Mouse (Mus musculus) spleen, adult 2 months (tissue): ENCODE data around the gene Rnft2. TPM values are rescaled to one million over a fixed set of nuclear protein-coding genes. Genes with fewer than 3 reads are reported as not detected.

ENCODE experiments used
- DNase-seq, 2 experiments: peaks; one replicate each; pipeline versions ENCODE4 v3.0.0 to v3.0.0-alpha.2; 2012 to 2021; ENCODE audit warnings: low spot score in 2 of 2, low read depth in 1 of 2
- H3K27ac ChIP-seq: fragments of 200-500 bp; 2 replicates; pipeline ENCODE4 v1.5.1; 2012; ENCODE audit warnings: low read length, inconsistent platforms; ENCODE audit not compliant: insufficient read depth
- H3K27me3 ChIP-seq: fragments of 200-500 bp; 2 replicates; pipeline ENCODE4 v1.6.1; 2012; ENCODE audit warnings: mild to moderate bottlenecking, moderate library complexity, low read length, inconsistent platforms; ENCODE audit not compliant: control insufficient read depth, insufficient read depth
- H3K36me3 ChIP-seq: fragments of 200-500 bp; 2 replicates; pipeline ENCODE4 v1.6.1; 2012; ENCODE audit warnings: mild to moderate bottlenecking, low read length, inconsistent platforms; ENCODE audit not compliant: control insufficient read depth, insufficient read depth
- H3K4me1 ChIP-seq: fragments of 200-500 bp; 2 replicates; pipeline ENCODE4 v1.6.1; 2011; ENCODE audit warnings: inconsistent platforms; ENCODE audit not compliant: control insufficient read depth, insufficient read depth, insufficient read length
- H3K4me3 ChIP-seq: fragments of 200-500 bp; 2 replicates; pipeline ENCODE4 v1.5.1; 2011; ENCODE audit warnings: mild to moderate bottlenecking, inconsistent platforms; ENCODE audit not compliant: insufficient read depth, insufficient read length; ENCODE audit errors: extremely low read depth
- CTCF ChIP-seq: fragments of 200-500 bp; IDR thresholded peaks from 2 replicates; pipeline ENCODE4 v1.5.1; 2011; ENCODE audit warnings: mild to moderate bottlenecking, inconsistent platforms; ENCODE audit not compliant: insufficient read depth, insufficient read length, insufficient replicate concordance; ENCODE audit errors: extremely low read depth
- POLR2A ChIP-seq: fragments of 200-500 bp; IDR thresholded peaks from 2 replicates; pipeline ENCODE4 v1.6.1; 2011; ENCODE audit warnings: low read depth, low read length, inconsistent platforms
- WGBS: fragments of 180-500 bp; shearing (Covaris S2); methylation state at CpG from one replicate; pipeline ENCODE4 v1.1.7; 2018; 5-methylcytosine and 5-hydroxymethylcytosine counted together
- polyA plus RNA-seq: library from polyadenylated mRNA; depleted of rRNA; stranded (reverse); fragments of >200 nt; gene quantifications from 2 replicates; pipeline ENCODE4 v1.2.3, GENCODE M21; 2012

The Rnft2 gene
- polyA plus RNA-seq, 1 experiment: 1.2 TPM

GRCm38 (mm10) chr5:118149711-118150110, 95.2 kb downstream of the Rnft2 start:
- WGBS: 89% methylated on average over 3 of the region's 3 CpGs
- Histone ChIP-seq H3K36me3 (peaks cover 2% of the 10 kb centered on the region; the same call in 1 of the 2 replicates), H3K27me3 (no peaks in the 10 kb centered on the region), H3K27ac (no peak overlapping the region), H3K4me3 (no peak overlapping the region), H3K4me1 (no peaks in the 10 kb centered on the region; the same call in 1 of the 2 replicates)
- TF ChIP-seq CTCF (no peak), POLR2A (no peak)
- no peak for DNase-seq

DNA sequence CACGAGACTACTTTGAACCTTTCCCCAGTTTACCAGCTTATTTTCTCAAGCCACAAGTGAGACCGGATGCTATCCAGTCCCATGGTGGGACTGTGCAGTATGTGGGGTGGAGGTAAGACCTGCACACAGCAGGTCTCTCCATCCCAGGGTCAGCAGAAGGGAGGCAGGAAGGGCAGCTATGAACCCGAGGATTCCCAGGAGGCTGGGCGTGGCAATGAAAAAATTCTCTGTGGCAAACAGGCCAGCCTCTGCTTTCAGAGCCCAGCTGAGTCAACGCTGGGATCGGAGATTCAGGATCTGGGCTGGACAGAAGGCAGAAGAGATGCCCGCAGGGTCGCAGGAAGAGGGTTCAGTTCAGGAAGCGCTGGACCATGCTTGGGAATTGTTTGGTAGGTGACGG, 97.7 kb downstream of the Rnft2 start:
- no peak for DNase-seq
- 82% methylated on average over 10 of the region's 10 CpGs for WGBS
- TF ChIP-seq CTCF (no peak), POLR2A (no peak)
- Histone ChIP-seq H3K4me1 (no peaks in the 10 kb centered on the region), H3K27me3 (no peaks in the 10 kb centered on the region), H3K27ac (no peak overlapping the region), H3K36me3 (peaks cover 4% of the 10 kb centered on the region), H3K4me3 (no peak overlapping the region)

- Histone ChIP-seq H3K27ac (no peak overlapping the region), H3K27me3 (no peaks in the 10 kb centered on the region), H3K4me1 (no peaks in the 10 kb centered on the region), H3K36me3 (peaks cover 5% of the 10 kb centered on the region), H3K4me3 (no peak overlapping the region)
- WGBS: 85% methylated on average over 15 of the region's 15 CpGs
- no peak for DNase-seq
- TF ChIP-seq CTCF (no peak), POLR2A (no peak)
Measured at GRCm38 (mm10) chr5:118145999-118146679, 98.8 kb downstream of the Rnft2 start.

GRCm38 (mm10) chr5:118145458-118145857, 99.5 kb downstream of the Rnft2 start:
- no peak for DNase-seq
- Histone ChIP-seq H3K27ac (no peak overlapping the region), H3K4me1 (no peaks in the 10 kb centered on the region), H3K4me3 (no peak overlapping the region), H3K27me3 (no peaks in the 10 kb centered on the region), H3K36me3 (peaks cover 6% of the 10 kb centered on the region)
- TF ChIP-seq CTCF (no peak), POLR2A (no peak)
- WGBS: 95% methylated on average over 3 of the region's 3 CpGs

- WGBS: 89% methylated on average over 6 of the region's 6 CpGs
- no peaks in the 10 kb centered on the region for H3K4me1 ChIP-seq
- no peak overlapping the region for H3K27ac ChIP-seq
- H3K27me3 ChIP-seq: no peaks in the 10 kb centered on the region
- no peak for TF ChIP-seq CTCF
- TF ChIP-seq POLR2A: no peak
- peaks cover 6% of the 10 kb centered on the region for H3K36me3 ChIP-seq
- no peak for DNase-seq
- no peak overlapping the region for H3K4me3 ChIP-seq
Measured at GRCm38 (mm10) chr5:118144770-118145169, 100.1 kb downstream of the Rnft2 start.

GRCm38 (mm10) chr5:118144327-118144726, 100.6 kb downstream of the Rnft2 start:
- no peak for DNase-seq
- no peak overlapping the region for H3K27ac ChIP-seq
- TF ChIP-seq POLR2A (no peak), CTCF (no peak)
- WGBS: 91% methylated on average over 4 of the region's 4 CpGs
- H3K36me3 ChIP-seq: peaks cover 6% of the 10 kb centered on the region
- no peaks in the 10 kb centered on the region for H3K4me1 ChIP-seq
- no peak overlapping the region for H3K4me3 ChIP-seq
- H3K27me3 ChIP-seq: no peaks in the 10 kb centered on the region
